Mouse (Mus musculus) embryonic facial prominence, embryonic 14.5 days (tissue): ENCODE measurements at regions not wholly inside any gene's neighbourhood (a gene's known extent, or its start where the extent isn't known, plus 50 kb on each side); places are given as distances from the start of the nearest gene placed in this dataset.
"Not testable (repeated sequence)": the region's sequence is repeated elsewhere in the genome, so short reads cannot be mapped to it uniquely, and the experiment has no call there.

Source experiments
- ATAC-seq: fragments of 200-750 bp; cut with Nextera tagmentation; 2 replicates; pipeline ENCODE4 v1.8.0; 2017; ENCODE audit warnings: low read depth, moderate number of reproducible peaks, moderate TSS enrichment
- DNase-seq: peaks from one replicate; pipeline ENCODE4 v3.0.0-alpha.2; 2015; ENCODE audit warnings: low spot score
- H3K27ac ChIP-seq: fragments of 300-500 bp; sonication (generic); replicated peaks from 2 replicates; pipeline ENCODE4 v1.5.1; 2014; ENCODE audit warnings: low read depth, mild to moderate bottlenecking, low read length, moderate library complexity
- H3K27me3 ChIP-seq: fragments of 300-500 bp; sonication (generic); replicated peaks from 2 replicates; pipeline ENCODE4 v1.6.1; 2014; ENCODE audit warnings: low read length; ENCODE audit not compliant: control insufficient read depth, insufficient read depth
- H3K36me3 ChIP-seq: fragments of 300-500 bp; sonication (generic); 2 replicates; pipeline ENCODE4 v1.6.1; 2014; ENCODE audit warnings: low read length, mixed read lengths; ENCODE audit not compliant: control insufficient read depth, insufficient read depth
- H3K4me1 ChIP-seq: fragments of 300-500 bp; sonication (generic); 2 replicates; pipeline ENCODE4 v1.6.1; 2014; ENCODE audit warnings: antibody characterized with exemption, low read length; ENCODE audit not compliant: control insufficient read depth, insufficient read depth
- H3K4me2 ChIP-seq: fragments of 300-500 bp; sonication (generic); 2 replicates; pipeline ENCODE4 v1.6.1; 2014; ENCODE audit warnings: low read depth, mild to moderate bottlenecking, low read length, moderate library complexity, mixed read lengths
- H3K4me3 ChIP-seq: fragments of 300-500 bp; sonication (generic); 2 replicates; pipeline ENCODE4 v1.5.1; 2014; ENCODE audit warnings: low read depth, mild to moderate bottlenecking, low read length
- H3K9ac ChIP-seq: fragments of 300-500 bp; sonication (generic); 2 replicates; pipeline ENCODE4 v1.6.1; 2014; ENCODE audit warnings: low read depth, mild to moderate bottlenecking, low read length, moderate library complexity, mixed read lengths
- H3K9me3 ChIP-seq: fragments of 300-500 bp; sonication (generic); 2 replicates; pipeline ENCODE4 v1.6.1; 2016; ENCODE audit warnings: low read length; ENCODE audit not compliant: control insufficient read depth
- WGBS: fragments of 180-500 bp; shearing (Covaris S2); extraction: QIAGEN DNeasy Blood & Tissue Kit; methylation state at CpG from one replicate; pipeline ENCODE4 v1.1.7; 2014; 5-methylcytosine and 5-hydroxymethylcytosine counted together

GRCm38 (mm10) chr10:103507051-103507450 lies 139.5 kb downstream of the Slc6a15 start:
- 88% methylated on average over 7 of the region's 7 CpGs for WGBS
- H3K4me2 ChIP-seq, H3K9ac ChIP-seq, H3K36me3 ChIP-seq, H3K9me3 ChIP-seq, ATAC-seq, DNase-seq, H3K27me3 ChIP-seq, H3K4me3 ChIP-seq, H3K4me1 ChIP-seq, H3K27ac ChIP-seq: not testable (repeated sequence)

- Histone ChIP-seq H3K27ac (no peak overlapping the region), H3K27me3 (no peaks in the 10 kb centered on the region), H3K9ac (no peak overlapping the region), H3K9me3 (no peaks in the 10 kb centered on the region), H3K4me3 (no peak overlapping the region), H3K36me3 (no peaks in the 10 kb centered on the region), H3K4me2 (no peak overlapping the region), H3K4me1 (no peaks in the 10 kb centered on the region)
- ATAC-seq (no peak), DNase-seq (no peak)
- 87% methylated on average over 2 of the region's 2 CpGs for WGBS
Measured at GRCm38 (mm10) chr10:103544502-103544901, 176.9 kb downstream of the Slc6a15 start.

- no peaks in the 10 kb centered on the region for H3K4me1 ChIP-seq
- H3K4me3 ChIP-seq: no peak overlapping the region
- 76% methylated on average over 2 of the region's 2 CpGs for WGBS
- H3K4me2 ChIP-seq: no peak overlapping the region
- no peak overlapping the region for H3K9ac ChIP-seq
- H3K36me3 ChIP-seq: no peaks in the 10 kb centered on the region
- no peak overlapping the region for H3K27ac ChIP-seq
- no peaks in the 10 kb centered on the region for H3K27me3 ChIP-seq
- ATAC-seq: no peak
- no peak for DNase-seq
- H3K9me3 ChIP-seq: no peaks in the 10 kb centered on the region
Measured at GRCm38 (mm10) chr10:103549510-103549909, 181.9 kb downstream of the Slc6a15 start.

GRCm38 (mm10) chr10:103585097-103585496 lies 217.5 kb downstream of the Slc6a15 start:
- 58% methylated on average over 3 of the region's 3 CpGs for WGBS
- H3K4me1 ChIP-seq: no peaks in the 10 kb centered on the region
- ATAC-seq: no peak
- H3K27ac ChIP-seq: no peak overlapping the region
- peak; percentile 6 for DNase-seq
- H3K27me3 ChIP-seq: no peaks in the 10 kb centered on the region
- no peak overlapping the region for H3K4me3 ChIP-seq
- H3K9me3 ChIP-seq: no peaks in the 10 kb centered on the region
- H3K9ac ChIP-seq: no peak overlapping the region
- H3K36me3 ChIP-seq: no peaks in the 10 kb centered on the region
- H3K4me2 ChIP-seq: no peak overlapping the region

GRCm38 (mm10) chr10:103585504-103585903 lies 217.9 kb downstream of the Slc6a15 start:
- ATAC-seq: no peak
- Histone ChIP-seq H3K4me1 (no peaks in the 10 kb centered on the region), H3K36me3 (no peaks in the 10 kb centered on the region), H3K4me2 (no peak overlapping the region), H3K27me3 (no peaks in the 10 kb centered on the region), H3K9me3 (no peaks in the 10 kb centered on the region), H3K9ac (no peak overlapping the region), H3K27ac (no peak overlapping the region), H3K4me3 (no peak overlapping the region)
- WGBS: 92% methylated on average over 2 of the region's 2 CpGs
- DNase-seq: no peak

GRCm38 (mm10) chr10:103591985-103592384 lies 224.4 kb downstream of the Slc6a15 start:
- H3K4me1 ChIP-seq: no peaks in the 10 kb centered on the region
- 80% methylated on average over 2 of the region's 2 CpGs for WGBS
- no peaks in the 10 kb centered on the region for H3K27me3 ChIP-seq
- H3K4me2 ChIP-seq: no peak overlapping the region
- no peak overlapping the region for H3K4me3 ChIP-seq
- no peaks in the 10 kb centered on the region for H3K9me3 ChIP-seq
- no peak overlapping the region for H3K27ac ChIP-seq
- DNase-seq (no peak), ATAC-seq (no peak)
- H3K9ac ChIP-seq: no peak overlapping the region
- no peaks in the 10 kb centered on the region for H3K36me3 ChIP-seq

GRCm38 (mm10) chr10:103641162-103641561 lies 273.6 kb downstream of the Slc6a15 start:
- DNase-seq (no peak), ATAC-seq (no peak)
- Histone ChIP-seq H3K27ac (no peak overlapping the region), H3K36me3 (no peaks in the 10 kb centered on the region), H3K4me3 (no peak overlapping the region), H3K27me3 (no peaks in the 10 kb centered on the region), H3K9ac (no peak overlapping the region), H3K4me2 (no peak overlapping the region), H3K4me1 (no peaks in the 10 kb centered on the region), H3K9me3 (no peaks in the 10 kb centered on the region)
- 77% methylated on average over 2 of the region's 2 CpGs for WGBS

- Histone ChIP-seq H3K27me3 (no peaks in the 10 kb centered on the region), H3K36me3 (no peaks in the 10 kb centered on the region), H3K4me3 (no peak overlapping the region), H3K4me1 (no peaks in the 10 kb centered on the region), H3K9ac (no peak overlapping the region), H3K9me3 (no peaks in the 10 kb centered on the region), H3K27ac (no peak overlapping the region), H3K4me2 (no peak overlapping the region)
- DNase-seq: peak; percentile 60
- whole genome bisulfite sequencing: 51% methylated on average over 3 of the region's 3 CpGs
- ATAC-seq: peak; percentile 33; the same call in 1 of the 2 replicates
Measured at GRCm38 (mm10) chr10:103649848-103650247, 282.3 kb downstream of the Slc6a15 start.

GRCm38 (mm10) chr10:103673081-103673480 lies 305.5 kb downstream of the Slc6a15 start:
- Histone ChIP-seq H3K9ac (no peak overlapping the region), H3K27me3 (no peaks in the 10 kb centered on the region), H3K36me3 (no peaks in the 10 kb centered on the region), H3K4me3 (no peak overlapping the region), H3K9me3 (no peaks in the 10 kb centered on the region), H3K4me2 (no peak overlapping the region), H3K27ac (no peak overlapping the region), H3K4me1 (no peaks in the 10 kb centered on the region)
- 79% methylated on average over 3 of the region's 3 CpGs for WGBS
- DNase-seq: no peak
- no peak for ATAC-seq
